Mouse (Mus musculus) heart, embryonic 16.5 days (tissue): Measurements from ENCODE around the gene 2410015M20Rik. TPM values are rescaled to one million over a fixed set of nuclear protein-coding genes. Genes with fewer than 3 reads are reported as not detected.

Source experiments
- ATAC-seq: fragments of 200-750 bp; cut with Nextera tagmentation; replicated peaks from 2 replicates; pipeline ENCODE4 v1.8.0; 2017; ENCODE audit warnings: moderate number of reproducible peaks; ENCODE audit not compliant: insufficient read depth, low FRiP score; ENCODE audit errors: extremely low read depth
- H3K27ac ChIP-seq: fragments of 300-500 bp; sonication (generic); 2 replicates; pipeline ENCODE4 v1.5.1; 2014; ENCODE audit warnings: mild to moderate bottlenecking, low read length, control low read depth, moderate library complexity
- H3K27me3 ChIP-seq: fragments of 300-500 bp; sonication (generic); 2 replicates; pipeline ENCODE4 v1.6.1; 2014; ENCODE audit warnings: low read length, mixed read lengths; ENCODE audit not compliant: control insufficient read depth, insufficient read depth
- H3K36me3 ChIP-seq: fragments of 300-500 bp; sonication (generic); 2 replicates; pipeline ENCODE4 v1.6.1; 2014; ENCODE audit not compliant: control insufficient read depth, insufficient read depth
- H3K4me1 ChIP-seq: fragments of 300-500 bp; sonication (generic); 2 replicates; pipeline ENCODE4 v1.6.1; 2014; ENCODE audit warnings: low read length, mixed read lengths; ENCODE audit not compliant: control insufficient read depth, insufficient read depth
- H3K4me2 ChIP-seq: fragments of 300-500 bp; sonication (generic); 2 replicates; pipeline ENCODE4 v1.6.1; 2014; ENCODE audit warnings: low read depth, mild to moderate bottlenecking, control low read depth, low read length
- H3K4me3 ChIP-seq: fragments of 300-500 bp; sonication (generic); 2 replicates; pipeline ENCODE4 v1.5.1; 2014; ENCODE audit warnings: mild to moderate bottlenecking, control low read depth, low read length
- H3K9ac ChIP-seq: fragments of 300-500 bp; sonication (generic); 2 replicates; pipeline ENCODE4 v1.6.1; 2014; ENCODE audit warnings: low read length, control low read depth
- H3K9me3 ChIP-seq: fragments of 300-500 bp; sonication (generic); replicated peaks from 2 replicates; pipeline ENCODE4 v1.6.1; 2016; ENCODE audit warnings: low read length; ENCODE audit not compliant: control insufficient read depth
- WGBS: fragments of 180-500 bp; shearing (Covaris S2); extraction: QIAGEN DNeasy Blood & Tissue Kit; methylation state at CpG from one replicate; pipeline ENCODE4 v1.1.7; 2014; 5-methylcytosine and 5-hydroxymethylcytosine counted together
- polyA plus RNA-seq: library from polyadenylated mRNA; unstranded; fragments of >200 nt; fragmentation: Nextera tagmentation; extraction: Ambion mirVana; gene quantifications from 2 replicates; pipeline ENCODE4 v1.2.1, GENCODE M21; 2015

The 2410015M20Rik gene
- polyA plus RNA-seq, 1 experiment from 2014 or later, result 329 TPM

DNA sequence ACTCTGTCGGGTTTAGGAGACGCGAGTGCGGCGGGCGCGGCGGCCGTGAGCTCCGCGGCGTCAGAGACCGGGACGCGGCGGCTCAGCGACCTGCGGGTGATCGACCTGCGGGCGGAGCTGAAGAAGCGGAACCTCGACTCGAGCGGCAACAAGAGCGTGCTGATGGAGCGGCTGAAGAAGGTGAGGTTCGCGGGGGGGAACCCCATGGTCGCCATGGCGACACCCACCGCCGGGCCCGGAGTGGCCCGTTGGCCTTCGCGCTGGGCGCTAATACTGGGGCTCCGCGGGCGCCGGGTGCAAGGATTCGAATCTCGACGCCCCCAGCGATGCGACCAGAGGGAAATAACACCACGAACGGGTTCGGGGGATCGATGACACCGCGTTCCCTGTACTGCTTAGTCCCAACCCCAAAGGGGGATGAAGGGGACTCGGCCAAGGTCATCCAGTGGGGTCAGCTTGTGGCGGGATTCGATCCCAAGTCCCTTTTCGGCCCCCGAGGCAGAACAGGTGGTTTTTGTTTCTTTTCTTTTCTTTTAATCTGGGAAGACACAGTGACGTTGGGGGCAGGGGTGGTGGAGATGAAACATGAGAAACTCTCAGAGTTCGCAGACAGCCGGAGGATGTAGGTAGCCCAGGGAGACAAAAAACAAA, 24.3 kb downstream of the 2410015M20Rik start:
- under 1% methylated on average over 61 of the region's 61 CpGs for WGBS
- peaks cover 41% of the 10 kb centered on the region for H3K4me1 ChIP-seq
- H3K36me3 ChIP-seq, result peaks cover 49% of the 10 kb centered on the region
- peak overlapping the region; percentile 95 for H3K4me3 ChIP-seq
- peak overlapping the region; percentile 97 for H3K27ac ChIP-seq
- H3K4me2 ChIP-seq, result peak overlapping the region; percentile 91
- no peaks in the 10 kb centered on the region for H3K9me3 ChIP-seq
- no peak for ATAC-seq
- peak overlapping the region; percentile 97 for H3K9ac ChIP-seq
- no peaks in the 10 kb centered on the region for H3K27me3 ChIP-seq

DNA sequence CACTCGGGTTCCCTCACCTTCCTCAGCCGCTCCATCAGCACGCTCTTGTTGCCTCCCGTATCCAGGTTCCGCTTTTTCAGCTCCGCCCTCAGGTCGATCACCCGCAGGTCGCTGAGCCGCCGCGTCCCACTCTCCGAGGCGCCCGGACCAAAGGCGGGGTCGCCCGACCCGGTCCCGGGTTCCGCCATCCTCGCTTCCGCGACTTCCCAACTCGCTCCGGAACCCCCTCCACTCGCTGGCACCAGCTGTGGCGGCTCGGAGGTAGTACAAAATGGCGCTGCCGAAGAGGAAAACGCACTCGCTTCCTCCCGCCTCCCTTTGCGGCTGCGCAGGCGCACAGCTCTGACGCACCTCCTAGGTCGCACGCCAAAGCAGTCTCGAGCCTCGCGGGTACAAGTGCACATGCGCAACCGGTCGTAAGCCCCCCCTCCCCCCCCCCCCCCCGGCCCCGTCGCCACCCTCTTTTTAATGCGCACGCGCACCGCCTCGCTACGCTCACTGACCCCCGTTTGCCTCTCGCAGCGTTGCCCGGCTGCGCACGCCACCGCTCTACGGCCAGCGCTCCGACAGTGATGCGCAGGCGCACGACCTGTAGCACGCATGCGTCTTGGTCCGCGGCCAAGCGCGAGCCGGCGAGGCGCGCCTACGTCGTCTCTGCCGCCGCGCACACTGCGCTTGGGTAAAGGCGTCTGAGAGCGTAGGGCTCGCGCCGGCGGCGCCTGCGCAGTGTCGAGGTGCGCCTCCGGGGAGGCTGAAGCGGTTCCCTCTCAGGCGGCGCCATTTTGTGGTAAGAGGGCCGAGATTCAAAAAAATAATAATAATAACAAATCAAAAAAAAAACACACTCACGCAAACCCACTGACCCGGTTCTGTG, 25.1 kb downstream of the 2410015M20Rik start, which contains the start of the genes Safb2 and Safb:
Gene Safb2 (minus strand): TSS at position 329 of the 874 bp plus-strand sequence.
Gene Safb (plus strand): TSS at position 569 of the 874 bp plus-strand sequence.
- WGBS, result under 1% methylated on average over 92 of the region's 101 CpGs
- peaks cover 41% of the 10 kb centered on the region for H3K4me1 ChIP-seq
- H3K4me2 ChIP-seq, result peak within 1 kb of the TSS; percentile 95
- peak within 1 kb of the TSS; percentile 98 for H3K9ac ChIP-seq
- H3K27ac ChIP-seq, result peak within 1 kb of the TSS; percentile 98
- peaks cover 49% of the 10 kb centered on the region for H3K36me3 ChIP-seq
- H3K9me3 ChIP-seq, result no peaks in the 10 kb centered on the region
- H3K4me3 ChIP-seq, result peak within 1 kb of the TSS; percentile 95
- ATAC-seq, result peak; percentile 94
- H3K27me3 ChIP-seq, result no peaks in the 10 kb centered on the region

DNA sequence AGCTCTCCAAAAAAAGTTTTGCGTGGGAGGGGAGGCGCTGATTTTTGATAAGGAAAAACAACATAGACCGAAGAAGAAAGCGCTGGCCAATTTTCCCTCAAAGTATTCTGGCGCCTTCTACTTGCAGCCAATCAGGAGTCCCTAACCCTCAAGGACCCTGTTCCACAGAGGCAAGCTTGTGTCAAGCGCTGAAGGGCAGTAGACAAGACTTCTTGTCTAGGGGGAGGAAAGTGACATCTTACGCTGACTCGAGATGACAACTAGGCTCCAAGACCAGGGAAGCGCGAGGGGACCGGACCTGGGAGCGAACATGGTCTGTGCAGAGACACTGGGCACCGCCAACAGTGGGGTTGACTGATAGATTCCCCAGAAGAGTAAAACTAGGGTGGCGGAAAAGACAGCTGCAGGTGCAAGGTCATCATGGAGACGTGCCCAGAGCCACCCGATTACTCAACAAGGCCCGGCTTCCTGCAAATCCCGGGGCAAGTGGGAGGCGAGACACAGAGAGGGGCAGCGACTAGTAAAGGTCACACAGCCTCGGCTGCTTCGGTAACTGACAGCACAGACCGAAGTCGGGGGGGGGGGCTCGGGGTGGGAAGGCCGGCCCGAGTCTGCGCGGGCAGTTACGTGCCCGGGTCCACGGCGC, 25.8 kb downstream of the 2410015M20Rik start:
- Histone ChIP-seq H3K36me3 (peaks cover 47% of the 10 kb centered on the region), H3K9me3 (no peaks in the 10 kb centered on the region), H3K27ac (peak overlapping the region; percentile 98), H3K9ac (peak overlapping the region; percentile 98), H3K4me2 (peak overlapping the region; percentile 95), H3K4me3 (peak overlapping the region; percentile 95), H3K4me1 (peaks cover 41% of the 10 kb centered on the region), H3K27me3 (no peaks in the 10 kb centered on the region)
- WGBS, result under 1% methylated on average over 30 of the region's 33 CpGs
- peak; percentile 2; the same call in 1 of the 2 replicates for ATAC-seq

DNA sequence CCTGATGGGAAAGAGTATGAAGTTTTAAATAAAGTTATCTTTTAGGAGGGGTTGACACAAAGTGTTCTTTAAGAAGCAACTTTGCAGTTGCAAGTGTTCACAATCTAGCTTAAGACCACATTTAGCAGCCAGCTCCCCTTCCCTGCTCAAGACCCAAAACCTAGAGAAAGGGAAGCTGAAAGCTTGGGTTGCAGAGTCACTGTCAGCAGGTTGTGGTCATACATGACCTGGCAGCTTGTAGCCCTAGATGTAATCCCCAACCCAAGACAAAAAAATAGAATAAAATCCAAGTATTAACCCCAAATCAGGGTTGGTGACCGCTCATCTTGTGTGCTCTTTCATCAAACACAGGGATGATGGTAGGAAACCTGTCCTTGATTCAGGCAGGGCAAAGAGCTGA, 26.5 kb downstream of the 2410015M20Rik start:
- Histone ChIP-seq H3K4me1 (peaks cover 40% of the 10 kb centered on the region), H3K36me3 (peaks cover 48% of the 10 kb centered on the region), H3K27me3 (no peaks in the 10 kb centered on the region), H3K4me2 (peak overlapping the region; percentile 95), H3K27ac (peak overlapping the region; percentile 98; the same call in 1 of the 2 replicates), H3K9me3 (no peaks in the 10 kb centered on the region), H3K4me3 (peak overlapping the region; percentile 95), H3K9ac (peak overlapping the region; percentile 98)
- no peak for ATAC-seq
- 61% methylated on average over 1 of the region's 1 CpGs for whole genome bisulfite sequencing

DNA sequence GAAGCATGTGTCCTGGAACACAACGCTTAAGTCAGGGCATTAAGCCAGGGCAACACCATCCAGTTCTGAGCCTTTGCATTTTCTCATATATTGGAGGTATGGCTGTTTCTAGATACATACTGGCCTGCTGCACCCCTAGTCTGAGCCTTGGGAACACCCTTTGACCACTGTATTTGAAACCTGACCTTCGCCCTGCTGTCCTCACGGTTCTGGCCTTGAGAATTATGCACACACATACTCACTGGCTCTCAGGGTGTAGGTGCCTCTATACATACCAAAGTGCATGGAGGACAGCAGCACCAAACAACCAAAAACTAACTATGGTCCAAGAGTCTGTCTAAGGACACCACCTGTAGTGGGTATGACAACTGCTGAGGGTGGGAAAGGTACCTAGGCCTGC, 36.6 kb downstream of the 2410015M20Rik start:
- Histone ChIP-seq H3K9me3 (no peaks in the 10 kb centered on the region), H3K36me3 (peaks cover 80% of the 10 kb centered on the region), H3K4me2 (no peak overlapping the region), H3K27ac (no peak overlapping the region), H3K4me1 (0 out of 2 replicates have a peak, but pooled peaks cover 4% of the 10 kb centered on the region), H3K4me3 (no peak overlapping the region), H3K9ac (no peak overlapping the region), H3K27me3 (no peaks in the 10 kb centered on the region)
- WGBS, result 89% methylated on average over 3 of the region's 3 CpGs
- ATAC-seq, result no peak

DNA sequence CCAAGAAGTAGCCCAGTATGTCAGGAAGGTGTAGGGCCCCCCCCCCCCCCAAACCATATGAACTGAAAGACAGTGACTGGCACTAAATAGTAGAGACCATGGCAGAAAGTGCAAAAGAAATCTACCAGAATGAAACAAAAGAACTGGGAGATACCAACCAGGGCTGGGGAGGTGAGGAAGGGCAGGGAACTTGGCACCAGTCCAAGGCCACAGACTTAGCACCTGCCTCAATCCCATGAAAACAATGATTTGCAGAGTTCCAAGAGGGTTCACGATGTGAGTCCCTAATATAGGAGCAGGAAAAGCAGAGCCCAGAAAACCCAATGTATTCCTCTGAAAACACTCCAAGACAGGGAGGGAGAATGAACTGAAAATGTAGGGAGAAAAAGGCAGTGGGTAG, 37.4 kb downstream of the 2410015M20Rik start:
- H3K27ac ChIP-seq, result no peak overlapping the region
- no peak overlapping the region for H3K4me2 ChIP-seq
- no peak for ATAC-seq
- no peak overlapping the region for H3K9ac ChIP-seq
- 0 out of 2 replicates have a peak, but pooled peaks cover 4% of the 10 kb centered on the region for H3K4me1 ChIP-seq
- H3K4me3 ChIP-seq, result no peak overlapping the region
- H3K9me3 ChIP-seq, result no peaks in the 10 kb centered on the region
- WGBS, result 34% methylated on average over 1 of the region's 1 CpGs
- peaks cover 77% of the 10 kb centered on the region for H3K36me3 ChIP-seq
- no peaks in the 10 kb centered on the region for H3K27me3 ChIP-seq

DNA sequence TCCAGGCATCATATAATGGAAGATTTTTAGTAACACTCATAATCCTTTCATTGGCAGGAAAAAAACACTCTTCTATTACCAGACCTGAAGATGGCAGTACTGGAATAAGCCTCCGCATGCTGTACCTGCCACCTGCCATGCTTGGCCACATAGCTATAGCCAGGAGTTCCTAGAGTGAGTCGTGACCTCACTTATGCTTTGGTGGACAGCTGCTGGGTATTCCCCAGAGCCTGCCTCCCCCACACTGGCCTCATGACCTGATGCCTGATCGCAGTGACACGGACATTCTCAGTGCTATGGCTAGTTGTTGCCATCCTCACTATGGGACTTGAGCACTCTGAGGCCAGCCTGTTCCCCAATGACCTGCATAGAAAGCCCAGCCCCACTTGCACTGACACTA, 39.3 kb downstream of the 2410015M20Rik start:
- Histone ChIP-seq H3K9me3 (no peaks in the 10 kb centered on the region), H3K36me3 (peaks cover 82% of the 10 kb centered on the region), H3K27me3 (no peaks in the 10 kb centered on the region), H3K4me1 (0 out of 2 replicates have a peak, but pooled peaks cover 4% of the 10 kb centered on the region), H3K4me3 (no peak overlapping the region), H3K27ac (no peak overlapping the region), H3K9ac (no peak overlapping the region), H3K4me2 (no peak overlapping the region)
- 85% methylated on average over 4 of the region's 4 CpGs for WGBS
- no peak for ATAC-seq

DNA sequence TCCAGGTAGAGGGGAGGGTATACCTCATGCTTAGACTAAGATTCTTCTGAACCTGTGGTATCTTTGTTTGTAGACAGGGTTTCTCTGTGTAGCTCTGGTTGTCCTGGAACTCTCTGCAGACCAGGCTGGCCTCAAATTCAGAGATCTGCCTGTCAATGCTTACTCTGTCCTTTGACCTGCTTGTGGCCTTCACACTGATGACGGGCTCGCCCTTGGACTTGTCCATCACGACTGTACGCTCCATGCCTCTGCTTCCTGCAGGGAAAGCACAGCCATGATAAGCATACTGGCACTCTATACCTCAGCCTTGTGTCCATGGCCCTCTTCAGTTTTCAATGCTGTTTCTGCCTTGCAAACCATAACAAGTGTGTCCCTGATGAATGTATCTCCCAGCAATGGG, 42.2 kb downstream of the 2410015M20Rik start:
- WGBS, result 92% methylated on average over 4 of the region's 4 CpGs

More for the DNA sequence above, 42.2 kb downstream of the 2410015M20Rik start:
- ATAC-seq, result no peak
- peaks cover 87% of the 10 kb centered on the region for H3K36me3 ChIP-seq
- no peak overlapping the region for H3K27ac ChIP-seq
- no peak overlapping the region for H3K9ac ChIP-seq
- no peak overlapping the region for H3K4me2 ChIP-seq
- H3K9me3 ChIP-seq, result no peaks in the 10 kb centered on the region
- H3K4me1 ChIP-seq, result 0 out of 2 replicates have a peak, but pooled peaks cover 1% of the 10 kb centered on the region
- no peak overlapping the region for H3K4me3 ChIP-seq
- H3K27me3 ChIP-seq, result no peaks in the 10 kb centered on the region
